Mouse (Mus musculus) forebrain, embryonic 14.5 days (tissue): ENCODE measurements around the gene Gtpbp3. TPM values are rescaled to one million over a fixed set of nuclear protein-coding genes. Genes with fewer than 3 reads are reported as not detected.
A peak's percentile ranks its signal among the peaks of the same experiment; 100 is the strongest.

Experiments
- ATAC-seq: fragments of 200-750 bp; cut with Nextera tagmentation; 2 replicates; pipeline ENCODE4 v1.8.0; 2017; ENCODE audit warnings: mild to moderate bottlenecking, moderate library complexity
- DNase-seq: peaks from one replicate; pipeline ENCODE4 v3.0.0-alpha.2; 2015; ENCODE audit warnings: low spot score
- H3K27ac ChIP-seq: fragments of 300-500 bp; sonication (generic); 2 replicates; pipeline ENCODE4 v1.5.1; 2014; ENCODE audit warnings: low read depth, mild to moderate bottlenecking, control low read depth, low read length, moderate library complexity
- H3K27me3 ChIP-seq: fragments of 300-500 bp; sonication (generic); replicated peaks from 2 replicates; pipeline ENCODE4 v1.6.1; 2014; ENCODE audit warnings: low read length, control low read depth, mixed read lengths; ENCODE audit not compliant: control insufficient read depth, insufficient read depth
- H3K36me3 ChIP-seq: fragments of 300-500 bp; sonication (generic); 2 replicates; pipeline ENCODE4 v1.6.1; 2014; ENCODE audit warnings: low read length, control low read depth; ENCODE audit not compliant: control insufficient read depth, insufficient read depth
- H3K4me1 ChIP-seq: fragments of 300-500 bp; sonication (generic); 2 replicates; pipeline ENCODE4 v1.6.1; 2014; ENCODE audit warnings: antibody characterized with exemption, low read length, control low read depth; ENCODE audit not compliant: control insufficient read depth, insufficient read depth
- H3K4me2 ChIP-seq: fragments of 300-500 bp; sonication (generic); 2 replicates; pipeline ENCODE4 v1.6.1; 2014; ENCODE audit warnings: mild to moderate bottlenecking, control low read depth, low read length
- H3K4me3 ChIP-seq: fragments of 300-500 bp; sonication (generic); 2 replicates; pipeline ENCODE4 v1.5.1; 2014; ENCODE audit warnings: low read depth, low read length, control low read depth
- H3K9ac ChIP-seq: fragments of 300-500 bp; sonication (generic); 2 replicates; pipeline ENCODE4 v1.6.1; 2014; ENCODE audit warnings: mild to moderate bottlenecking, low read length, control low read depth, moderate library complexity
- H3K9me3 ChIP-seq: fragments of 300-500 bp; sonication (generic); replicated peaks from 2 replicates; pipeline ENCODE4 v1.6.1; 2016; ENCODE audit warnings: low read length, control low read depth, mixed read lengths; ENCODE audit not compliant: control insufficient read depth
- WGBS: fragments of 180-500 bp; shearing (Covaris S2); extraction: QIAGEN DNeasy Blood & Tissue Kit; methylation state at CpG from one replicate; pipeline ENCODE4 v1.1.7; 2014; 5-methylcytosine and 5-hydroxymethylcytosine counted together
- polyA plus RNA-seq: library from polyadenylated mRNA; unstranded; fragments of >200 nt; fragmentation: Nextera tagmentation; extraction: Ambion mirVana; gene quantifications from 2 replicates; pipeline ENCODE4 v1.2.1, GENCODE M21; 2014

Gene Gtpbp3
- polyA plus RNA-seq, 1 experiment from 2014 or later: 2.2 TPM

DNA sequence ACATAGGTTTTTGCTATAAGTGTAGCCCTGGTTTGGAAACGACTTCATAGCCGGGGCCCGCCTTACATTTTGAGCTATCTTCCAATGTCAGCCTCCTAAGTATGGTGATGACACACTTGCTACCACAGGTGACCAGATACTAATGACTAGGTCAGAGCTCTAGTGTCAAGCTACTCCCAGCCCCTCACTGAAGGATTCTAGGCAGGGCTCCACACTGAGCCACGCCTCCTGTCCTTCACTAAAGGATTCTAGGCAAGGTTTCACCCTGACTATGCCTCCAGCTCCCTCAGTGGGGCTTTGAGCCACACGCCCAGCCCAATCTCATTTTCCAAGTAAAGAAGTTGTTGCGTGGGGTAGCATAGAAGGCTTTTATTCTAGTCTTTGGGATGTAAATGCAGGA is 27.2 kb upstream of the Gtpbp3 start:
- no peak overlapping the region for H3K27ac ChIP-seq
- no peak overlapping the region for H3K9ac ChIP-seq
- WGBS: 92% methylated on average over 6 of the region's 6 CpGs
- H3K27me3 ChIP-seq: no peaks in the 10 kb centered on the region
- ATAC-seq: no peak
- no peaks in the 10 kb centered on the region for H3K9me3 ChIP-seq
- peaks cover 18% of the 10 kb centered on the region for H3K4me1 ChIP-seq
- H3K36me3 ChIP-seq: peaks cover 50% of the 10 kb centered on the region
- no peak overlapping the region for H3K4me2 ChIP-seq
- H3K4me3 ChIP-seq: no peak overlapping the region
- DNase-seq: no peak

DNA sequence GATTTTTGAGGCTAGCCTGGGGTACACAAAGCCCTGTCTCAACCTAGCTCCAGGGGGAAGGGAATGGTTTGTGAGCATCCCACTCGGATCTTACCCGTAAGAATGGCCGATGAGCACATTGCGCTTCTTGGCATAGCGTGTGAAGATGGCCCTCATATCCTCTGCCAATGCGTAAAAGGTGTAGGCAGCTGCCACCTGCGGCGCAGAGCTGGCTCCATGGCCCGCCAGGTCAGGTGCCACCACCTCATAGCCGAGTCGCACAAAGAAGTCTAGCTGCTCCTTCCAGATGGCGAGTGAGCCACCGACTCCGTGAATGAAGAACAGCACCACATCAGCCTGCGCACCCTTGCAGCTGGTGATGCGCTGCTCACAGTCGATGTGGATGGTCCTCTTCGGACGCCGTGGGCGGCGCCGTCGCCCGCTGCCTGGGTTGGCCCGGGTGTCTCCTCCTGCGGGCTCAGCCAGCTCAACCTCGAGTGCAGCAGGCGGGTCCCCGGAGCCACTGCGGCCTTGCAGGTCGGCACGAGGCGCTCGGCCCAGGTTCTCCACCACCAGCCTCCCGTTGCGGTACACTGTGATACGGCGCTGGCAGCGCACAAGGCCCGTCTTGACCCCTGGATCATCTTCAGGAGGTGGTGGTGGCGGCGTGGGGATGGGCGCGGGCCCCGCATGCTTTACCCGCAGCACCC is 26.6 kb upstream of the Gtpbp3 start:
- peaks cover 50% of the 10 kb centered on the region for H3K36me3 ChIP-seq
- no peak overlapping the region for H3K9ac ChIP-seq
- peaks cover 20% of the 10 kb centered on the region for H3K4me1 ChIP-seq
- H3K27me3 ChIP-seq: no peaks in the 10 kb centered on the region
- H3K27ac ChIP-seq: no peak overlapping the region
- no peak overlapping the region for H3K4me2 ChIP-seq
- no peak overlapping the region for H3K4me3 ChIP-seq
- no peaks in the 10 kb centered on the region for H3K9me3 ChIP-seq
- ATAC-seq (no peak), DNase-seq (no peak)
- WGBS: 84% methylated on average over 47 of the region's 47 CpGs

GRCm38 (mm10) chr8:71462191-71462590 is 25.7 kb upstream of the Gtpbp3 start:
- no peak for DNase-seq
- peaks cover 43% of the 10 kb centered on the region for H3K36me3 ChIP-seq
- peak overlapping the region; percentile 76 for H3K4me2 ChIP-seq
- H3K4me1 ChIP-seq: peaks cover 20% of the 10 kb centered on the region
- H3K9ac ChIP-seq: peak overlapping the region; percentile 77
- no peaks in the 10 kb centered on the region for H3K27me3 ChIP-seq
- ATAC-seq: no peak
- peak overlapping the region; percentile 75 for H3K4me3 ChIP-seq
- no peak overlapping the region for H3K27ac ChIP-seq
- 65% methylated on average over 4 of the region's 4 CpGs for WGBS
- no peaks in the 10 kb centered on the region for H3K9me3 ChIP-seq

GRCm38 (mm10) chr8:71462786-71463185 is 25.1 kb upstream of the Gtpbp3 start:
- Histone ChIP-seq H3K27me3 (no peaks in the 10 kb centered on the region), H3K9ac (peak overlapping the region; percentile 77), H3K4me2 (peak overlapping the region; percentile 76), H3K9me3 (no peaks in the 10 kb centered on the region), H3K36me3 (peaks cover 37% of the 10 kb centered on the region), H3K4me3 (peak overlapping the region; percentile 75), H3K4me1 (peaks cover 20% of the 10 kb centered on the region), H3K27ac (0 out of 2 replicates have a peak overlapping the region, but pooled peaks have one; percentile 56)
- DNase-seq (peak; percentile 41), ATAC-seq (peak; percentile 0; the same call in 1 of the 2 replicates)
- 5% methylated on average over 16 of the region's 16 CpGs for WGBS

DNA sequence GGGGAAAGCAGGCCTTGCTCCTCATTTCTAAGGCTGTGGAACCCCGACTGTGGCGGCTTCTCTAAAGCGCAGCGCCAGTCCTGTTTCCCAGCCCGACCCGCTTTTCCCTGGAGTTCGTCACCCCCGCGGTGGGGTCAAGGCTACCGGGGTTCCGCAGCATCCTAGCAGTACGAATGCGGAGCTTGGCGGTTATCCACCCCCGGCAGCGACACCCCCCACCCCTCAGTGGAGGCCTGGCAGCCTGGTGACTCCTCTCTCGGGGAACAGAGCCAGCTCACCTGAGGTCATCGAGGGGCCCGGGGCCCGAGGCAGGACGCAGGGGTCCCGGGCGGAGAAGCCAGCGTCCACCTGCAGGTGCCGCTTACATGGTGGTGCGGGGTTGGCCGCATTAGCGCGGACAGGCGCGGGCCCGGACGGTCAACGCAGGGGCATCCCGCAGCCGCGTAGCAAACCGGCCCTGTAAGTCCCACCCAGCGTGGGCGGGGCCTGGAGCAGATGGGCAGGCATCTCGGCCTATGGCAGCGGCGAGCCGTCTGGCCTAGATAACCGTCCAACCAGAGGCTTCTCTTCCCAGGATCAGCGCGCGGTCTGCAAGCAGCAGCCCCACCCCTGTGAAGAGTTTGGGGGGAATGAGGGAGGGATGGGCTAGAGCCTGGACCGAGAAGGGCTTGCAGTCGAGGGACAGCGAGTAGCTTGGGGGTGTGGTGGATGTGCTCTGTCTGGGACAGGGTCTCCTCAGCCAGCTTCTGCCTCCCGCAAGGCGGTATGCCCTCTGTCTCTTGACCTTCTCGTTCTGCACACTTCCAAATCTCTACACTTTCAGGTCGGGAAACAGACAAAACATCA is 24.5 kb upstream of the Gtpbp3 start, which contains the start of gene Abhd8:
Abhd8 (minus strand) TSS at position 468 of the 846 bp plus-strand sequence.
- ATAC-seq: peak; percentile 84
- peak; percentile 97 for DNase-seq
- peak within 1 kb of the TSS; percentile 88 for H3K27ac ChIP-seq
- no peaks in the 10 kb centered on the region for H3K9me3 ChIP-seq
- peaks cover 32% of the 10 kb centered on the region for H3K36me3 ChIP-seq
- peak within 1 kb of the TSS; percentile 76 for H3K4me2 ChIP-seq
- peak within 1 kb of the TSS; percentile 77 for H3K9ac ChIP-seq
- WGBS: 0% methylated on average over 55 of the region's 55 CpGs
- peaks cover 20% of the 10 kb centered on the region for H3K4me1 ChIP-seq
- peak within 1 kb of the TSS; percentile 75 for H3K4me3 ChIP-seq
- no peaks in the 10 kb centered on the region for H3K27me3 ChIP-seq

GRCm38 (mm10) chr8:71464513-71465500 is 23.1 kb upstream of the Gtpbp3 start, which contains the start of gene Mrpl34:
TSS of gene Mrpl34 (plus strand) at chr8:71464959.
- H3K9me3 ChIP-seq: no peaks in the 10 kb centered on the region
- H3K4me3 ChIP-seq: peak within 1 kb of the TSS; percentile 75
- H3K36me3 ChIP-seq: peaks cover 18% of the 10 kb centered on the region
- whole genome bisulfite sequencing: under 1% methylated on average over 59 of the region's 59 CpGs
- DNase-seq (peak; percentile 100), ATAC-seq (peak; percentile 71)
- H3K9ac ChIP-seq: peak within 1 kb of the TSS; percentile 77
- peaks cover 22% of the 10 kb centered on the region for H3K4me1 ChIP-seq
- H3K27me3 ChIP-seq: no peaks in the 10 kb centered on the region
- peak within 1 kb of the TSS; percentile 88 for H3K27ac ChIP-seq
- H3K4me2 ChIP-seq: peak within 1 kb of the TSS; percentile 76

- H3K36me3 ChIP-seq: peaks cover 12% of the 10 kb centered on the region
- peak overlapping the region; percentile 75 for H3K4me3 ChIP-seq
- DNase-seq (no peak), ATAC-seq (no peak)
- H3K9me3 ChIP-seq: no peaks in the 10 kb centered on the region
- WGBS: 85% methylated on average over 8 of the region's 8 CpGs
- peaks cover 27% of the 10 kb centered on the region for H3K4me1 ChIP-seq
- H3K27me3 ChIP-seq: no peaks in the 10 kb centered on the region
- peak overlapping the region; percentile 76 for H3K4me2 ChIP-seq
- peak overlapping the region; percentile 75 for H3K9ac ChIP-seq
- no peak overlapping the region; the same call in 1 of the 2 replicates for H3K27ac ChIP-seq
Observed at GRCm38 (mm10) chr8:71465733-71466132, 22.2 kb upstream of the Gtpbp3 start.

- Histone ChIP-seq H3K36me3 (peaks cover 12% of the 10 kb centered on the region), H3K9me3 (no peaks in the 10 kb centered on the region), H3K4me3 (no peak overlapping the region), H3K4me1 (peaks cover 27% of the 10 kb centered on the region), H3K9ac (no peak overlapping the region), H3K4me2 (no peak overlapping the region), H3K27me3 (no peaks in the 10 kb centered on the region), H3K27ac (no peak overlapping the region)
- ATAC-seq (no peak), DNase-seq (no peak)
- 97% methylated on average over 5 of the region's 5 CpGs for WGBS
Observed at GRCm38 (mm10) chr8:71466198-71466597, 21.7 kb upstream of the Gtpbp3 start.
